Mouse (Mus musculus): Measurements from ENCODE around the gene Msh2.

- TF ChIP-seq CTCF (IDR thresholded peaks at IDR 0.05; ENCODE audit: control insufficient read depth, insufficient read depth, low read length) = no peak
- no peak for TF ChIP-seq POLR2A (IDR thresholded peaks at IDR 0.05; ENCODE audit: borderline replicate concordance, control insufficient read depth, low read depth, low read length)
These were observed 74.1 kb downstream of the Msh2 start for GRCm38 (mm10) chr17:87745926-87746888.
